Mouse (Mus musculus): Measurements from ENCODE around the gene Tbc1d17. TPM values are rescaled to one million over a fixed set of nuclear protein-coding genes. Genes with fewer than 3 reads are reported as not detected.

Gene Tbc1d17
- polyA plus RNA-seq, 1 experiment from 2014 or later: 77.8 TPM

GRCm38 (mm10) chr7:44814952-44815553 is 33.8 kb downstream of the Tbc1d17 start:
- Histone ChIP-seq H3K9me3 (replicated peaks) (no peaks in the 10 kb centered on the region), H3K4me1 (peaks cover 43% of the 10 kb centered on the region), H3K4me3 (peak overlapping the region; percentile 88), H3K36me3 (peaks cover 56% of the 10 kb centered on the region), H3K27me3 (ENCODE audit: low read depth, poor library complexity, severe bottlenecking) (no peaks in the 10 kb centered on the region), H3K27ac (replicated peaks) (peak overlapping the region; percentile 99)
- 35% methylated on average over 14 of the region's 14 CpGs for WGBS
- no peak for DNase-seq (ENCODE audit: low spot score)

- peak overlapping the region; percentile 99 for H3K27ac ChIP-seq (replicated peaks)
- WGBS: 87% methylated on average over 4 of the region's 4 CpGs
- H3K4me3 ChIP-seq: peak overlapping the region; percentile 88
Observed at GRCm38 (mm10) chr7:44814423-44814822, 34.5 kb downstream of the Tbc1d17 start.

GRCm38 (mm10) chr7:44813985-44814384 is 34.9 kb downstream of the Tbc1d17 start:
- Histone ChIP-seq H3K9me3 (replicated peaks) (no peaks in the 10 kb centered on the region), H3K27me3 (ENCODE audit: low read depth, poor library complexity, severe bottlenecking) (no peaks in the 10 kb centered on the region), H3K36me3 (peaks cover 46% of the 10 kb centered on the region), H3K27ac (replicated peaks) (no peak overlapping the region), H3K4me1 (peaks cover 32% of the 10 kb centered on the region), H3K4me3 (no peak overlapping the region)
- DNase-seq (ENCODE audit: low spot score): no peak
- WGBS: 88% methylated on average over 3 of the region's 3 CpGs

More at GRCm38 (mm10) chr7:44814423-44814822, 34.5 kb downstream of the Tbc1d17 start:
- H3K4me1 ChIP-seq: peaks cover 37% of the 10 kb centered on the region
- no peak for DNase-seq (ENCODE audit: low spot score)
- no peaks in the 10 kb centered on the region for H3K9me3 ChIP-seq (replicated peaks)
- H3K36me3 ChIP-seq: peaks cover 50% of the 10 kb centered on the region
- no peaks in the 10 kb centered on the region for H3K27me3 ChIP-seq (ENCODE audit: low read depth, poor library complexity, severe bottlenecking)

- peaks cover 39% of the 10 kb centered on the region for H3K36me3 ChIP-seq
- no peak for DNase-seq (ENCODE audit: low spot score)
- no peak overlapping the region for H3K27ac ChIP-seq (replicated peaks)
- H3K4me3 ChIP-seq: no peak overlapping the region
- H3K9me3 ChIP-seq (replicated peaks): no peaks in the 10 kb centered on the region
- H3K27me3 ChIP-seq (ENCODE audit: low read depth, poor library complexity, severe bottlenecking): no peaks in the 10 kb centered on the region
- H3K4me1 ChIP-seq: peaks cover 20% of the 10 kb centered on the region
- WGBS: 93% methylated on average over 20 of the region's 20 CpGs
Observed at GRCm38 (mm10) chr7:44812651-44813325, 36.1 kb downstream of the Tbc1d17 start.

- no peak overlapping the region for H3K4me3 ChIP-seq
- no peak overlapping the region for H3K27ac ChIP-seq (replicated peaks)
- 94% methylated on average over 7 of the region's 7 CpGs for WGBS
- no peaks in the 10 kb centered on the region for H3K27me3 ChIP-seq (ENCODE audit: low read depth, poor library complexity, severe bottlenecking)
- H3K36me3 ChIP-seq: peaks cover 39% of the 10 kb centered on the region
- H3K9me3 ChIP-seq (replicated peaks): no peaks in the 10 kb centered on the region
- DNase-seq (ENCODE audit: low spot score): no peak
- peaks cover 13% of the 10 kb centered on the region for H3K4me1 ChIP-seq
Observed at GRCm38 (mm10) chr7:44810819-44811557, 37.9 kb downstream of the Tbc1d17 start.

GRCm38 (mm10) chr7:44810365-44810764 is 38.5 kb downstream of the Tbc1d17 start:
- 86% methylated on average over 4 of the region's 4 CpGs for WGBS
- Histone ChIP-seq H3K27me3 (ENCODE audit: low read depth, poor library complexity, severe bottlenecking) (no peaks in the 10 kb centered on the region), H3K4me3 (no peak overlapping the region), H3K4me1 (peaks cover 12% of the 10 kb centered on the region), H3K36me3 (peaks cover 39% of the 10 kb centered on the region), H3K9me3 (replicated peaks) (no peaks in the 10 kb centered on the region), H3K27ac (replicated peaks) (no peak overlapping the region)
- no peak for DNase-seq (ENCODE audit: low spot score)

GRCm38 (mm10) chr7:44809466-44809865 is 39.4 kb downstream of the Tbc1d17 start:
- no peak for DNase-seq (ENCODE audit: low spot score)
- H3K4me3 ChIP-seq: no peak overlapping the region
- WGBS: 90% methylated on average over 3 of the region's 3 CpGs
- H3K9me3 ChIP-seq (replicated peaks): no peaks in the 10 kb centered on the region
- H3K27me3 ChIP-seq (ENCODE audit: low read depth, poor library complexity, severe bottlenecking): no peaks in the 10 kb centered on the region
- H3K36me3 ChIP-seq: peaks cover 38% of the 10 kb centered on the region
- peaks cover 3% of the 10 kb centered on the region; the same call in 1 of the 2 replicates for H3K4me1 ChIP-seq
- no peak overlapping the region for H3K27ac ChIP-seq (replicated peaks)

GRCm38 (mm10) chr7:44808927-44809326 is 40.0 kb downstream of the Tbc1d17 start:
- DNase-seq (ENCODE audit: low spot score): no peak
- no peaks in the 10 kb centered on the region for H3K4me1 ChIP-seq
- H3K27me3 ChIP-seq (ENCODE audit: low read depth, poor library complexity, severe bottlenecking): no peaks in the 10 kb centered on the region
- WGBS: 84% methylated on average over 2 of the region's 2 CpGs
- peaks cover 33% of the 10 kb centered on the region for H3K36me3 ChIP-seq
- H3K27ac ChIP-seq (replicated peaks): no peak overlapping the region
- H3K4me3 ChIP-seq: no peak overlapping the region
- H3K9me3 ChIP-seq (replicated peaks): no peaks in the 10 kb centered on the region

- Histone ChIP-seq H3K36me3 (no peaks in the 10 kb centered on the region), H3K9me3 (replicated peaks) (peaks cover 18% of the 10 kb centered on the region; the same call in 1 of the 2 replicates), H3K27me3 (ENCODE audit: low read depth, poor library complexity, severe bottlenecking) (no peaks in the 10 kb centered on the region), H3K4me1 (peaks cover 4% of the 10 kb centered on the region; the same call in 1 of the 2 replicates), H3K4me3 (no peak overlapping the region), H3K27ac (replicated peaks) (no peak overlapping the region)
- no peak for DNase-seq (ENCODE audit: low spot score)
- 90% methylated on average over 6 of the region's 6 CpGs for WGBS
Observed at GRCm38 (mm10) chr7:44792781-44793180, 56.1 kb downstream of the Tbc1d17 start.

GRCm38 (mm10) chr7:44790066-44790465 is 58.8 kb downstream of the Tbc1d17 start:
- H3K4me3 ChIP-seq: no peak overlapping the region
- peaks cover 4% of the 10 kb centered on the region; the same call in 1 of the 2 replicates for H3K4me1 ChIP-seq
- H3K9me3 ChIP-seq (replicated peaks): peaks cover 14% of the 10 kb centered on the region; the same call in 1 of the 2 replicates
- WGBS: 66% methylated on average over 4 of the region's 4 CpGs
- no peak overlapping the region for H3K27ac ChIP-seq (replicated peaks)
- no peaks in the 10 kb centered on the region for H3K36me3 ChIP-seq
- H3K27me3 ChIP-seq (ENCODE audit: low read depth, poor library complexity, severe bottlenecking): no peaks in the 10 kb centered on the region
- DNase-seq (ENCODE audit: low spot score): no peak

- H3K27ac ChIP-seq (replicated peaks): no peak overlapping the region
- peaks cover 9% of the 10 kb centered on the region; the same call in 1 of the 2 replicates for H3K9me3 ChIP-seq (replicated peaks)
- no peak for DNase-seq (ENCODE audit: low spot score)
- peaks cover 4% of the 10 kb centered on the region; the same call in 1 of the 2 replicates for H3K4me1 ChIP-seq
- no peaks in the 10 kb centered on the region for H3K27me3 ChIP-seq (ENCODE audit: low read depth, poor library complexity, severe bottlenecking)
- 71% methylated on average over 3 of the region's 3 CpGs for WGBS
- no peak overlapping the region for H3K4me3 ChIP-seq
- no peaks in the 10 kb centered on the region for H3K36me3 ChIP-seq
Observed at GRCm38 (mm10) chr7:44789531-44789930, 59.3 kb downstream of the Tbc1d17 start.
